Mouse (Mus musculus): ENCODE results near the gene Tmem117. TPM values are rescaled to one million over a fixed set of nuclear protein-coding genes. Genes with fewer than 3 reads are reported as not detected.

Gene Tmem117
- polyA plus RNA-seq, 1 experiment, result 0.54 TPM

- H3K4me3 ChIP-seq (ENCODE audit: insufficient read depth, low read length), result no peak overlapping the region
- TF ChIP-seq CTCF (IDR thresholded peaks at IDR 0.05; ENCODE audit: low read depth, low read length), result no peak
- TF ChIP-seq POLR2A (IDR thresholded peaks at IDR 0.05; ENCODE audit: borderline replicate concordance, low read depth, low read length), result no peak
- H3K4me1 ChIP-seq (ENCODE audit: control insufficient read depth, insufficient read depth, low read length), result no peaks in the 10 kb centered on the region
- no peak overlapping the region for H3K27ac ChIP-seq (ENCODE audit: insufficient read depth, low read depth, low read length)
Observed at GRCm38 (mm10) chr15:94658392-94659111, 29.5 kb downstream of the Tmem117 start.

GRCm38 (mm10) chr15:94659112-94659437 is 30.0 kb downstream of the Tmem117 start:
- H3K4me3 ChIP-seq (ENCODE audit: insufficient read depth, low read length), result no peak overlapping the region
- H3K27ac ChIP-seq (ENCODE audit: insufficient read depth, low read depth, low read length), result no peak overlapping the region
- no peaks in the 10 kb centered on the region for H3K4me1 ChIP-seq (ENCODE audit: control insufficient read depth, insufficient read depth, low read length)
- TF ChIP-seq CTCF (IDR thresholded peaks at IDR 0.05; ENCODE audit: low read depth, low read length), result no peak
- TF ChIP-seq POLR2A (IDR thresholded peaks at IDR 0.05; ENCODE audit: borderline replicate concordance, low read depth, low read length), result no peak

DNA sequence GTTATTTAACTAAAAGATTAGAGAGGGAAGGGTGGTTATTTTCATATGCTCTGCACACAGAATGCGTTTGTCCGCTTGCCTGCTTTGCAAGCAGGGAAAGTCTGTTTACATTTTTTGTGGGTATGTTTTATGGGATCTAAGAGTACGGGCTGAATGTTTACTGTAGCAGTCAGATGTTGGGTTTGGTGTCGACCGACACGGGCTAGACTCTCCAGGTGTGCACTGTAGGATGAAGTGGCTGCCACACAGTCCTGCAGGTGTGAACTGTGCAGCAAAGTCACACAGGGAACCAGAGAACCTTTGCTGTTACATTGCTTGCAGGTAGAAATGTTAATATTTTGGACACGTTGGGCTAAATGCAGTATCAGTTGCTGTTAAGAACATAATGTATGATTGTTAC is 31.9 kb downstream of the Tmem117 start:
- H3K4me3 ChIP-seq (ENCODE audit: insufficient read depth, low read length), result no peak overlapping the region
- no peak for TF ChIP-seq CTCF (IDR thresholded peaks at IDR 0.05; ENCODE audit: low read depth, low read length)
- no peak for TF ChIP-seq POLR2A (IDR thresholded peaks at IDR 0.05; ENCODE audit: borderline replicate concordance, low read depth, low read length)

GRCm38 (mm10) chr15:94661398-94661797 is 32.4 kb downstream of the Tmem117 start:
- H3K4me3 ChIP-seq (ENCODE audit: insufficient read depth, low read length), result no peak overlapping the region
- H3K27ac ChIP-seq (ENCODE audit: insufficient read depth, low read depth, low read length), result no peak overlapping the region
- no peaks in the 10 kb centered on the region for H3K4me1 ChIP-seq (ENCODE audit: control insufficient read depth, insufficient read depth, low read length)
- no peak for TF ChIP-seq POLR2A (IDR thresholded peaks at IDR 0.05; ENCODE audit: borderline replicate concordance, low read depth, low read length)
- no peak for TF ChIP-seq CTCF (IDR thresholded peaks at IDR 0.05; ENCODE audit: low read depth, low read length)

More for the DNA sequence above, 31.9 kb downstream of the Tmem117 start:
- H3K27ac ChIP-seq (ENCODE audit: insufficient read depth, low read depth, low read length), result no peak overlapping the region
- no peaks in the 10 kb centered on the region for H3K4me1 ChIP-seq (ENCODE audit: control insufficient read depth, insufficient read depth, low read length)

- Histone ChIP-seq H3K4me1 (ENCODE audit: control insufficient read depth, insufficient read depth, low read length) (no peaks in the 10 kb centered on the region), H3K27ac (ENCODE audit: insufficient read depth, low read depth, low read length) (no peak overlapping the region), H3K4me3 (ENCODE audit: insufficient read depth, low read length) (no peak overlapping the region)
- TF ChIP-seq POLR2A (IDR thresholded peaks at IDR 0.05; ENCODE audit: borderline replicate concordance, low read depth, low read length) (no peak), CTCF (IDR thresholded peaks at IDR 0.05; ENCODE audit: low read depth, low read length) (no peak)
Observed at GRCm38 (mm10) chr15:94664612-94665011, 35.6 kb downstream of the Tmem117 start.

GRCm38 (mm10) chr15:94681135-94681534 is 52.1 kb downstream of the Tmem117 start:
- Histone ChIP-seq H3K4me3 (ENCODE audit: insufficient read depth, low read length) (no peak overlapping the region), H3K27ac (ENCODE audit: insufficient read depth, low read depth, low read length) (no peak overlapping the region), H3K4me1 (ENCODE audit: control insufficient read depth, insufficient read depth, low read length) (no peaks in the 10 kb centered on the region)
- TF ChIP-seq POLR2A (IDR thresholded peaks at IDR 0.05; ENCODE audit: borderline replicate concordance, low read depth, low read length) (no peak), CTCF (IDR thresholded peaks at IDR 0.05; ENCODE audit: low read depth, low read length) (no peak)

- Histone ChIP-seq H3K4me1 (ENCODE audit: control insufficient read depth, insufficient read depth, low read length) (no peaks in the 10 kb centered on the region), H3K4me3 (ENCODE audit: insufficient read depth, low read length) (no peak overlapping the region), H3K27ac (ENCODE audit: insufficient read depth, low read depth, low read length) (no peak overlapping the region)
- TF ChIP-seq POLR2A (IDR thresholded peaks at IDR 0.05; ENCODE audit: borderline replicate concordance, low read depth, low read length), result no peak
- no peak for TF ChIP-seq CTCF (IDR thresholded peaks at IDR 0.05; ENCODE audit: low read depth, low read length)
Observed at GRCm38 (mm10) chr15:94684269-94684668, 55.2 kb downstream of the Tmem117 start.

- Histone ChIP-seq H3K27ac (ENCODE audit: insufficient read depth, low read depth, low read length) (no peak overlapping the region), H3K4me3 (ENCODE audit: insufficient read depth, low read length) (no peak overlapping the region), H3K4me1 (ENCODE audit: control insufficient read depth, insufficient read depth, low read length) (no peaks in the 10 kb centered on the region)
- TF ChIP-seq CTCF (IDR thresholded peaks at IDR 0.05; ENCODE audit: low read depth, low read length) (no peak), POLR2A (IDR thresholded peaks at IDR 0.05; ENCODE audit: borderline replicate concordance, low read depth, low read length) (no peak)
Observed at GRCm38 (mm10) chr15:94687176-94687575, 58.1 kb downstream of the Tmem117 start.

GRCm38 (mm10) chr15:94687629-94688028 is 58.6 kb downstream of the Tmem117 start:
- Histone ChIP-seq H3K4me1 (ENCODE audit: control insufficient read depth, insufficient read depth, low read length) (no peaks in the 10 kb centered on the region), H3K4me3 (ENCODE audit: insufficient read depth, low read length) (no peak overlapping the region), H3K27ac (ENCODE audit: insufficient read depth, low read depth, low read length) (no peak overlapping the region)
- TF ChIP-seq POLR2A (IDR thresholded peaks at IDR 0.05; ENCODE audit: borderline replicate concordance, low read depth, low read length) (no peak), CTCF (IDR thresholded peaks at IDR 0.05; ENCODE audit: low read depth, low read length) (no peak)

- no peaks in the 10 kb centered on the region for H3K4me1 ChIP-seq (ENCODE audit: control insufficient read depth, insufficient read depth, low read length)
- H3K4me3 ChIP-seq (ENCODE audit: insufficient read depth, low read length), result no peak overlapping the region
- no peak for TF ChIP-seq POLR2A (IDR thresholded peaks at IDR 0.05; ENCODE audit: borderline replicate concordance, low read depth, low read length)
- no peak for TF ChIP-seq CTCF (IDR thresholded peaks at IDR 0.05; ENCODE audit: low read depth, low read length)
- H3K27ac ChIP-seq (ENCODE audit: insufficient read depth, low read depth, low read length), result no peak overlapping the region
Observed at GRCm38 (mm10) chr15:94689195-94689883, 60.3 kb downstream of the Tmem117 start.

Data from bone marrow macrophage, adult 2 months (primary cell).